Mouse (Mus musculus) megakaryocyte progenitor cell, adult 5-6 weeks (primary cell): ENCODE data around the gene Cbln4. TPM values are rescaled to one million over a fixed set of nuclear protein-coding genes. Genes with fewer than 3 reads are reported as not detected.

ENCODE experiments used
- ATAC-seq: replicated peaks from 2 replicates; pipeline ENCODE4 v1.8.0; 2016; ENCODE audit warnings: mild to moderate bottlenecking, moderate TSS enrichment, inconsistent platforms; ENCODE audit not compliant: poor library complexity
- total RNA-seq, 2 experiments: library from RNA; stranded (forward) in 1 of 2; stranded (reverse) in 1 of 2; fragments of 157-497, 149-512 nt in 1 of 2; fragments of 200-1000 nt in 1 of 2; gene quantifications; 2 replicates each; pipeline versions ENCODE4 v1.2.3 to v1.2.4; 2015 to 2017

The Cbln4 gene
- total RNA-seq (2015) (not detected in 2 replicates), total RNA-seq (2017) (not detected in 2 replicates)

DNA sequence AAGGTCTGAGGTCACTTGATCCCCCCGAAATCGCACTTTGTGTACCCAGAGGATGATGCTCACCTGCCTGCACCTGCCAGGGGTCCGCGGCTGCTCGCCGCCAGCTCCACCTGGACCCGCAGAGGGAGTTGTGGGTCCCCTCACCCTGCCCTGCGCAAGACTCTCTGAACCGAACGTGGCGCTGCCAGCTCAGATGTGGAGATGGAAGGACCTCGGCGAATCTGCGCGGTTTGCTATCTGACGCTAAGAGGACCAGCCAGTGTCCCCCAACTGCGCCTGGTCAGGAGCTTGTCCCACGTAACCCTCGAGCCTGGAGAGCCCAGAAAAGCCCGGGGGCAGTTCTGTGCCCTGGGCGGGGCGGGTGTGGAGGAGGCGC, at the start of gene Cbln4:
Gene Cbln4, minus strand, starts transcription at position 232 of the 376 bp plus-strand sequence.
- ATAC-seq = no peak

DNA sequence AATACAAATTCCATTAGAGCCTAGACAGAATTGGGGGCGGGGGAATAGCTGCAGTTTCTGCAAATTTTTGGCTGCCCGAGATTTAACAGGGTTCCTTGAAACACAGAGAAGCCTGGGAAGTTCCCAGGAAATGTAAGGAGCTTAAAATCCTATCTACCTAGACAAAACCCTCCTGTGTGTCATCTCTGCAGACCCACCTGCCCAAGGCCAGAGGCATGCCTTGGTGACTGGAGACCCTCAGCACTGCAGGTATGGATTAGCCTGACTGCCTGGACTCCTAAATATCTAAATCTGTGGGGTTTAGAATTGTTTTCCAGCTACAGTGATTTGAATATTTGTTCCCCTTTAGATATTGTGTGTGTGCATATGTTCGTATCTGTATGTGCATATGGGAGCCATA, 35.3 kb upstream of the Cbln4 start:
- ATAC-seq = no peak

DNA sequence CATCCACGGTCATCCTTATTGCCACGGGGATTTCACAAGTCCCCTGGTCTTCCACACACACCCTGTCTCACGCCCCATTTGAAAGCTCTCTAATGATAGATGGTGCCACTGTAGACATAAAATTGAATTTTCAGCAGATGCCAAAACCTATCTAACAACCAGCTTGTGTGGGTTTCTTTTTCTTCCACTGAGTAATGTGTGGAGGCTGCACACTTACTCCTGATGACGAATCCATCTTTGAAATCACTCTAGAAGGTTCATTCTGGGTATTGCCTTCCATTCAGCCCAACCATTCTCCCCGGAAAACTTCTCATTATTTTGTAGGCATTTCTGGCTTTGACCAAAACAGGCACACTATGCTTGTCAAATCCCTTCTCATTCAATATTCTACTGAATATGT, 33.0 kb upstream of the Cbln4 start:
- no peak for ATAC-seq

DNA sequence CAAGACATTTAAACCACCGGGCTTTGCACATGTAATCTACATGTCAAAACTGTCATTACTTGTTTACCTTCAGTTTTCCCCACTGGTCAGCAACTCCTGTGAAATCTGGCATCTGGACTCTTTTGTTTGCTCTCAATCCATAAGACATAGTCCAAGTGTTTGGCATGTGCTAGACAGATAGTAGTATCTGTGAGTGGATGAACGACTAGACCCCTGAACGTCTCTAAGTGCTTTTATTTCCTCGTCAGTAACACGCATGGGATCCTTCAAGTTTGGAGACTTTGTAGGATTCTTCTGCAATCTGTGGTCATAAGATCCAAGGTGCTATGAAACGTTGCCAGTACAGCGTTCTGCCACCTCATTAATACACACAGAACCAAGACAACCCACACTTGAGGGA, 19.6 kb upstream of the Cbln4 start:
- ATAC-seq = no peak

DNA sequence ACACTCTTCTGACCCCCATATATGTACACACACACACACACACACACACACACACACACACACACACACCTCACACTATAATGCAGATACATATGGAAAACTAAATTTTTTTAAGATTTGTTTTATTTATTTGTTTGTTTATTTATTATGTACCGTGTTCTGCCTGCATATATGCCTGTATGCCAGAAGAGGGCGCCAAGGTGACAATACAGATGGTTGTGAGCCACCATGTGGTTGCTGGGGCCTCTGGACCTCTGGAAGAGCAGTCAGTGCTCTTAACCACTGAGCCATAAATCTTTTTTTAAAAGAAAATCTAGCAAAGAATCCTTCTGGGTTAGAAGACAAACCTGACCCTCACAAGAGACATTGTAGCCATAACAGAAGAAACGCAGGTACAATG, 16.5 kb upstream of the Cbln4 start:
- ATAC-seq = no peak

DNA sequence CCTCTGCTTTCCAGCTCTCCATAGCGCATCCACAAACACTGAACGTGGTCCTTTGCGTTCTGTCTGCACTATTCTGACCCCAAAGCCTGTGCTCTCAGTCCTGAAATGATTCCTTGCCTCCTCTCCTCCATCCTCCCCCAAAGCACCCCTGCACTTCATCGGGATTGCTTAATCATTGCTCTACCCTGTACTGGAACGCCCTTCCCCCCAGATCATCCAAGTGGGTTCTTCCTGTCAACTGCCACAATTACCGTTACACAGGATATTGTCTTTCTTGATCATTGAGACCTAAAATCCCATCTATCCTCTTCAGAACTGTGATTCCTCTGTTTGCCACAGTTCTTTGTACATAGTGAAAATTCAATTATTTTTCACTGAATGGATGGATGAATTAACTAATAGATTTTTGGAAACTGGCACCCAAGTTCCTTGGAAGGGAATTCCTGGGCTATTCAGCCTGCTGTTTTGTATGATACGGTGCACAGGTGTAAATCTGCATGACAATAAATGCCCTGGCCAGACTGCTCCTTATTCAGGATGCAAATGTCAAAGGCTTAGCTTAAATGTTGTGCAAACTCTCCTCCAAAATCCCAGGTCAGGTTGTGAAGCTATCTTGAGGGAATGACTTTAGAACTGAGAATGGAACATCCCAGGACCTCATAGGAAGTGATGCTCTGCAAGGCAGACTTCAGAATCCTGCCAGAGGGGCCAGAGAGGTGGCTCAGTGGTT, 15.8 kb upstream of the Cbln4 start:
- no peak for ATAC-seq

DNA sequence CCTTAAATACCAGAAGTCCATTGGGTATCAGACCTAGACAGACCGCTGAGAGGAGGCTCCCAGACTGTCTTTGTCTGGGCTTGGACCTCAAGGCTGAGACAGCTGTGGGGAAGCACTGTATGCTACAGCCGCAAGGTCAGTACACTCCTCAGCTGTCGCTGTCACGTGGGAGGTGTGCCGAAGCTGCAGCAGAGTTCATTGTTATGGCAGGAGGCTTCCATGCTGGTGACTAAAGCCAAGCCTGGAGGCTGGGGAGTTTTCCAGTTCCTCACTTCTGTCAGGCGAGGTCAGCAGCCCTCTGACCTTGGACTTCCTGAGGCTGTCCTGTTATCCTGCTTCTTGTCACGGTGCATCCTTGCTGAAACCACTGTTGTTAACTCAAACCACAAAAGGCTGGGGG, 2.7 kb upstream of the Cbln4 start:
- ATAC-seq = no peak

DNA sequence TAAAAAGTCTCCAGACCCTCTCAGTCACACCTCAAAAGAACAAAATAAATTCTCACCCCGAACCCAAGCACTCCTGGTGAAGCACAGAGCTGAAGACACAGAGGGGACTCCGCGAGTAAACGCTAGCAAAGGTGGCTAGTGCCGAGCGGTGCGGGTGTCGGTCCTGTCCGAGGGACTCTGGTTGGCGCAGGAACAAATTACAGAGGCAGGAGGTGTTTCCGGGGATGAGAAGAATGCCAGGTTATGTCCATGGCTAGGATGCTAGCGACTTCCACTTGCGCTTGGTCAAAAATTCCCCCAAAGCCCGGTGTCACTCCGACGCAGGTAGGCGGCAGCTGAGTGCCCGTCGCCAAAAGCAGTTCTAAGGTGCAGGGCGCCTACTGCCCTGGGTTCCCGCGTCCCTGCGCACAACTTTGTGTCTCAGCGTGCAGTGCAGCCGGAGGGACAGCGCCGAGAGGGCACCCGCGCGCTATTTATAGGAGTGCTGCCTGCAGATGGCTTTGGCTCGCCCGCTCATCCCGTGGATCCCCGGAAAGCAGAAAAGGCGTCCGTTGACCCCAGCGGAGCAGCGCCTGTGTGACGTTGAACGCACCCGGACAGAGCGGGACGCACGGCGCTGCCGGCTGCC, 545 bp downstream of the Cbln4 start:
- ATAC-seq = no peak

DNA sequence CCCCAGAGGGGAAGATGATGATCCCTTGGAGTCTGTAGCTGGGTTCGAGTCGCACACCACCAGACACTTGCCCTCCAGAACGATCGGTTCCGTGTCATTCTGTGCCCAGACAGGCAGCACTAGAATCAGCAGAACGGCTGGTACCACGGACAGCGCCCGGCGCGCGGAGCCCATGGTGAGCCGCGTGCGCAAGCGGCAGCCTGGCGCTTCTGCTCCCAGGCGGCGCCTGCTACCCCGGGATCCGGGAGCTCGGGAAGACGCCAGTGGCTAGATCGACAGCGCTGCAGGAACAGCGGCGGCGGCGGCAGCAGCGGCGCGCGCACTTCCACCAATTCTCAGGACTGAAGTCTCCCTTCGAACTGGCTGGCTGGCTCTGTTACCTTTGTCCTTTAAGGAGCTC, 1.1 kb downstream of the Cbln4 start:
- ATAC-seq = peak; percentile 65

DNA sequence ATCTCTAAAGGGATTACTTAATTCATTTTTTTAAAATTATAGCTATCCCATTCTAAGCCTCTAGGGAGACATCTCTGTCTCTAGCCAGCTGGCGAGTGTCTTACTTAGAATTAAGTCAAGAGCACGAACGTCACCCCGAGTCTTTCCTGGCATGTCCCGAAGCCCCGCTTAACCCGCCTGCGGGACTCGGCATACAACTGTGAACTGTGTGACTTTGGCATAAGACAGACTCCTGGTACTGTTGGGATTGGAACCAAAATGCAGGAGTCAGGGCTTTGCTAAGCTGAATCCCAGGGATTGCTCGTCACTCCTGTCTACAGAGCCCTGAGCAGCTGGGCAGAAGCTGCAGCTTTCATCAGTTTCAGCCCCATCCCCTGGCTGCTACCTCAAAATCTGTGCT, 2.4 kb downstream of the Cbln4 start:
- ATAC-seq = no peak

DNA sequence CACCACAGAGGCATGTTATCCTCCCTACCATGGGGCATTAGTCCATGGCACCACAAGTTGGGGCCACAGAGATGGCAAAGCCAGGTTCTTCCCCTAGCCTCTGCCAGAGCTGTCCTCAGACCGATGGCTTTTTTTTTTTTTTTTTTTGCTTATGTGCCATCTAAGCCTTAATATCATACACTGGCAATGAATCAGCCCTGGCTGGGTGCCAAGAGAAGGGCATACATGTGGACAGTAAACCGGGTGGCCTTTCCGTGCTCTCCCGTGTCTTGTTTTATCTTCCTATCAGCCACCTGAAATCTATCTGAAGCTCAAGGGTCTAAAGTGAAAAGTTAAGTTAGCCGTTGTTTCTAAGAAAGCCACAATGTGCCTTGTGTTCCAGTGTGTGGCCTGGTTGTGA, 3.7 kb downstream of the Cbln4 start:
- no peak for ATAC-seq

DNA sequence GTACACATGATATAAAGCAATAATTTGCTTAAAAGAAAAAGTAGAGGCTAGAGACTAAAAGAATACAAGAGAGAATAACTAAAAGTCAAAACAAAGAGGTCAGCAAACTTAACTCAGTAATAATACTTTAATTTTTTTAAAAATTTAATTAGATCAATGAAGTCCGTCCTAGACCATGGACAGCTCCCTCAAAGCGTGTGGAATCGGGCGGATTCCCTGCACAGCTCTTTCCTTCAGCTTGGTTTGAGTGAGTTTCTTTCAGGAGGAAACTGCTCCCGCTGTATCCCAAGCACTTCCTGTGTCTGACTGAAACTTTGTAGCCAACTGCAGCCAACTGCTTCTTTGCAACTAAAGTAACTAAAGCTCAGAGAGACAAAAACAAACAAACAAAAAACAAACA, 9.0 kb downstream of the Cbln4 start:
- ATAC-seq = no peak

DNA sequence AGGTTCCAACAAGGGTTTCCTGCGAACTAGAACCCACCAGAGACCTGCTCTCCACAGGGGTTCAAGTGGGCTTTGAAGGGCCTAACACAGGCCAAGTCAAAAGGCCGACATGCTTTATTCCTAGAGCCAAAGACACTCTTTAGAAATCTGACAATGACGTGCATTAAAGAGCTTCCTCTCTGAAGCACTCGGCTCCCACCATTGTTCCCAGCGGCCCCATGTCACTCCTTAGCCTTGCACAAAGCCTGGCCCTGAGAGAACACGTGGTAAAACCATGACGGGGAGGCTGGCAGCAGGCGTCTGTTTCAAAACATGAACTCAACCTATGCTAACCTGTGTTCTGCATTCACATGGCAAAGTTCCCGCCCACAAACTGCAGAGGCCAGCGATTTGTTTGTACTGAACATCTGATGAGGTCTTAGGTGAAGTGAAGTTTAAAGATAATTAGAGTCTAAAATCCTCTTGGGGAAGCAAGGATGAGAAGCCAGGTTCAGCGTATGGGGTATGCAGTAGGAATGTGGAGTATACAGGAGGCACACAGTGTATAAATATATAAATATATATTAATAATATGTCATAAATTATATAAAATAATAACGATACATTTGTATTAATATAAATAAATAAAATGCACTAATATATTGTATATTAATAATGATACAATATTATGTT, 17.7 kb downstream of the Cbln4 start:
- no peak for ATAC-seq

DNA sequence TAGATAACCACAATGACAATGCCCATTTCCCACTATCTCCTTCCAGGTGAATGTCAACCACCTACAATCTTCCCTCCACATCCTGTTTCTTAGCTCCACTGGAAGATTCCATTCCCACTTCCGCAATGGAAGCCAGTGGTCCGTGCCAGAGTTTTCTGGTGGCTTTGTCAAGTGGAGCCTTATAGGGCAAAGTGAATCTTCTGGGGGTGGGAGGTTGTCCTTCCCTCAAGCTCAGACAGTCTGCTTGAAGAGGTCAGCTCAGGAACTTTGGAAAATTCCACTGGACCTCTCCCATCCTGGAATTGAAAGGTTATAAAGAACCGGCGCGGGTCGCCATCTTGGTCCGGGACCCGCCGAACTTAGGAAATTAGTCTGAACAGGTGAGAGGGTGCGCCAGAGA, 36.5 kb downstream of the Cbln4 start:
- no peak for ATAC-seq

DNA sequence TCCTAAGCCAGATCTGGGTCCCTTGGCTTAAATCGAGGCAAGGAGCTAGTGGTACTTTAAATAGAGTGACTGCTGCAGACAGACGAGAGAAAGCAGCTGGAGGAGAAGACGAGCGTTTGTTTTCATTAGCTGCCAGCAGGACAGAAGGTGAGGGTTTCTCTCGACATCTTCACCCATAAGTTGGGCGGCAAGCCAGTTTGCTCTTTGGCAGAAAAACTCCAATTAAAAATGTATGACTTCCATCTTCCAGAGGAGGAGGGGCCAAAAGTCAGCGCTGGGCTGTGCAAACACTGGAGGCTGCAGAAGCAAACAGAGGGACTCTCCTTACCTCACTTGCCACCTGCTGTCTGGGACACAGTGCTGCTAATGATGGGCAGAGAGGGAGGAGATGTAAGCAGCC, 37.3 kb downstream of the Cbln4 start:
- ATAC-seq = no peak

DNA sequence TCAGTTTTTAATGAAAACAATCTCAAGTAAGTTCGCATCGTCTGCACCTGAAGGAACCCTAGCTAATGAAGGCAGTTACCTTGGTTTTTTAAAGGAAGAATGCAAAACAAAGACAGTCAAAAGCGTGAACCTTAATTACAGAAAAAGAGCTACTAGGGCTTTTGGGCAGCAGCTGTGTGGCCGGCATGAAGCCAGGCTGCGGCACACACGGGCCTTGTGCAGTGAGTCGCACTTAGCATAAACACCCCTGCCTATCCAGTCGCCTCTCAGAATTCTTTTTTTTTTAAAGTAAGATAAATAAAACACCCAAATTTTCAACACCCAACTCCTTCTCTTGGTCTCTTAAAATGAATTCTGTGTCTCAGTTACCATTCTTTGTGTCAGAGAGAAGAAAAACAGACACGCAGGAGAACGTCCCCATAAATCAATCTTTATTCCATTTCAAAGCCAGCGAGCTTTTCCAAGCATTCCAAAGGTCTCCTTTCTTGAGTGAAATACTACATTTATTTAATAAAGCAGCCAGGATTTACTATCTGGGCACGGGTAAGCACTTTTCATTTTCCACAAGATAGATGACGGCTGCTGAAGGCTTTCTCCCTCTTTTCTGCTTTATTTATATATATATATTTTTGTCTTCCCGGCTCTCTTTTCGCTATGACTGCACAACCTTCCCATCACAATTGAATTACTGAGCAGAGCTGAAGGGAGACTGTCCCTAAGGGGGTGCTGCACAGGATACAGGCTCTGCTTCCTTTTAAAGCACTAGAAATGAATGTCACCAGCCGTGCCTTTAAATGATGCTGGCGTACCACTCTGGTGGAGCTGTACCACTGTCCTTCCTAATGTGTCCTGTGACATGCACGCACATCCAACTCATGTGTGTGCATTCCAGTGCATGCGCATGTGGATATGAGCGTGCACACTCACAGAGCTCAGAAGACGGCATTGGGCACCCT, 39.0 kb downstream of the Cbln4 start:
- ATAC-seq = no peak

DNA sequence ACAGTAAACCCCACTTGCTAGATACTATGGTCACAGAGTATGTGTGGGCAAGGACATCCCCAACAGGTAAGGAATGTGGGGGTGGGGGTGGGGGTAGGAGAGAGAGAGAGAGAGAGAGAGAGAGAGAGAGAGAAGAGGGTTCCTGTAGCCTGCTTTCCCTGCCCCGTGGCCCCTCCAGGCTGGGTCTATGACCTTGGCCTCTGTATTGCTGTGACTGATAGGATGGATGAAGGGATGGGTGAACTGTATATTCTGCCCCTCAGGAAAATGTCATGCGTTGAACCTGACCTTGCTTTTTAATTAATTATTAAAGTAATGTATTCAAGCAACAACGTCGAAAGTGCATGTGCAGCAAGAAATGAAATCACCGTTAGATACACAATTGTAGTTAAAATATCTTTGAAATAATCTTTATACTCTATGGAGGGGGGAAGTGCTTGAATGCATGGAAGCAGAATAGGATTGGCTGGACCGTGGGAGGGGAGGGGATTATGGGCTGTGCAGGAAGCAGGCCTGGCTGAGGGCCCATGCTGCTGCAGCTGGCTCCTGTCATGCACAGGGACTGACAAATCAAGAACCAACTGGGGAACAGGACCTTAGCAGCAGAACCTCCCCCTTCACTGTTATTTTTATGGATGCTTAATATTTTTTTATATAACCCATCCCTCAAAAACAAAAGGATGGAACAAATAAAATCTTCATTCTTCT, 46.1 kb downstream of the Cbln4 start:
- ATAC-seq = no peak

DNA sequence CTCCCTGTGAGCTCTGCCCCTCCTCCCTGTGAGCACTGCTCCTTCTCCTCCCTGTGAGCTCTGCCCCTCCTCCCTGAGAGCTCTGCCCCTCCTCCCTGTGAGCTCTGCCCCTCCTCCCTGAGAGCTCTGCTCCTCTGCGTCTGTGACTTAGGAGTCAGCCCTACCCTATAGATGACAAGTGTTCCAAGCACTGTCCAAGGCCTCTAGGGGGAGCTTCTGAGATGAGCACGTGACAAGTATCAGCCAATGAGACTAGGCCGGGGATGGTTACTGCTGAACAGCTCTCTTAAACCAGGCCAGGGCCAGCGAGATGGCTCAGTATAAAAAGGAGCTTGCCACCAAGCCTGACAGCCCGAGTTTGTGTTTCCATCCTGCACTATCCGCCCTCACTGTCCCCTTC, 48.4 kb downstream of the Cbln4 start:
- ATAC-seq = no peak

DNA sequence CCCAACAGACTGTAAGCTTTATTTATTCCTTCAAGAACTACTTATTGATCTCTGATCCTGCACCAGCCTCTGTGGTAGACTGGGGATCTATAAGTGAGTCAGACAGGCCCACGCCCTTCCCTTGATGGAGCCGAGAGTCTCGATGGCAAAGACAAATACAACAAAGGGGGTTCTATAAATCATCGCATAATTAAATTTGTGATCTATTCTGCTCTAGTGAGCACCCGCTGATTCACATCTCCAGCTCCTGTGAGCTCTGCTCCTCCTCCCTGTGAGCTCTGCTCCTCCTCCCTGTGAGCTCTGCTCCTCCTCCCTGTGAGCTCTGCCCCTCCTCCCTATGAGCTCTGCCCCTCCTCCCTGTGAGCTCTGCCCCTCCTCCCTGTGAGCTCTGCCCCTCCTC, 49.0 kb downstream of the Cbln4 start:
- ATAC-seq = no peak

DNA sequence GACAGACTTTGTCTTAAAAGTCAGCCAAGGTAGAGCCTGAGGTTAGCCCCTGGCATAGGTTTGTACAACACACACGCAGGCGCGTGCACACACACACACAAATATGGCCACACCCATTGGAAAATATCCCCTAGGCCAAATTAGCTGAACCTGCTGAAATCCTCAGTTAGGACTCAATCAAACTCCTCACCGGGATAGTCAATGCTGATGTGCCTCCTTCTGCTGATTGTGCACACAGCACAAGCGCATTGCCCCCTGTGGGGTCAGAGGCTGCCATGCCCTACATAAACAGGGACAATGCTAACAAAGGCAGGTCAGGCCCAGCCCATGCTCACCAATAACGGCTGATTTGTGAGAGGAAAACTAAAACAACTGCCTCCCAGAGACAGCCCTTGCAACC, 56.6 kb downstream of the Cbln4 start:
- ATAC-seq = no peak
